Mouse (Mus musculus) megakaryocyte-erythroid progenitor cell, adult 5-6 weeks (primary cell): ENCODE measurements at regions not wholly inside any gene's neighbourhood (a gene's known extent, or its start where the extent isn't known, plus 50 kb on each side); places are given as distances from the start of the nearest gene placed in this dataset.
A peak's percentile ranks its signal among the peaks of the same experiment; 100 is the strongest.

Experiments
- ATAC-seq: replicated peaks from 2 replicates; pipeline ENCODE4 v1.8.0; 2016; ENCODE audit warnings: mild to moderate bottlenecking, inconsistent platforms; ENCODE audit not compliant: severe bottlenecking, poor library complexity, low FRiP score, low TSS enrichment

- no peak for ATAC-seq
These were observed 170.1 kb downstream of the 1700064H15Rik start for GRCm38 (mm10) chr3:19458386-19458785.

- no peak for ATAC-seq
These were observed 171.0 kb downstream of the 1700064H15Rik start for GRCm38 (mm10) chr3:19457431-19457830.

GRCm38 (mm10) chr3:19455838-19456448 is 172.5 kb downstream of the 1700064H15Rik start:
- no peak for ATAC-seq

- ATAC-seq = peak; percentile 79; the same call in 1 of the 2 replicates
These were observed 177.5 kb downstream of the 1700064H15Rik start for GRCm38 (mm10) chr3:19451022-19451421.

DNA sequence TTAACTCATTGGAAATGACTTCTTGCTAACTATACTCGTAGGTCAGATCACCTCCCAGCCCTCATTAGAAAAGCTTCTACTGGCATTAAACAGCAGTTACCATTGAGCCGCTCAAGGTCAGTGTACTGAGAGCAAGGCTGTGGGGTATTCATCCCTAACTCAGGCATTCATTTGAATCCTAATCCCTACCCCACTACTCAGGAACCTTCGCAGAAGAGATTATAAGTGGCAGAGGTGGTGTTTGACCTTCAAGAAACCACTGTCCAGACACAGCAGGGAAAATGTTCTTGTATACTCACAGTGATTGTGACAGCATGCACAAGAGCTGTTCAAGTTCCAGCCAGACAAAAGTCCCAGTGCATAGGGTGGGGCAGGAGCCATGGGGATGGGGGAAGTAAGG is 179.5 kb downstream of the 1700064H15Rik start:
- no peak for ATAC-seq

GRCm38 (mm10) chr3:19448192-19448591 is 180.3 kb downstream of the 1700064H15Rik start:
- ATAC-seq = no peak

DNA sequence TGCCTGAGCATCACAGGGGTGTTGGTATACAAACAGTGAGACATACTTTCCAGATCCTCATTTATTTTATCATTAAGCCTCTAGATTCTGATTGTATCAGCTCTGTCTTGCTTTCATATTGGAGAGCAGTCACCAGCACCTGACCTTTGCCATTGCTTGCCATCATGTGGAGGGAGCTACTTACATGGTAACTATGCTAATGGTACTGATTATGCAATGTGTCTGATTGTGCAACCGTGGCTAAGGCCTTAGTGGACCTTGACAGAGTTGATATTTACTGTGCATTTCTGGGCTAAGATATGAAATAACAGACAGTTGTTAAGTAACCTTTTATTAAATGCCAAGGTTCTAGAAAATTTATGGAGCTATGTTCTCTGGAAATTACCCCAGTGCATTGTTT is 180.7 kb downstream of the 1700064H15Rik start:
- no peak for ATAC-seq

- no peak for ATAC-seq
These were observed 183.6 kb downstream of the 1700064H15Rik start for GRCm38 (mm10) chr3:19444914-19445313.

DNA sequence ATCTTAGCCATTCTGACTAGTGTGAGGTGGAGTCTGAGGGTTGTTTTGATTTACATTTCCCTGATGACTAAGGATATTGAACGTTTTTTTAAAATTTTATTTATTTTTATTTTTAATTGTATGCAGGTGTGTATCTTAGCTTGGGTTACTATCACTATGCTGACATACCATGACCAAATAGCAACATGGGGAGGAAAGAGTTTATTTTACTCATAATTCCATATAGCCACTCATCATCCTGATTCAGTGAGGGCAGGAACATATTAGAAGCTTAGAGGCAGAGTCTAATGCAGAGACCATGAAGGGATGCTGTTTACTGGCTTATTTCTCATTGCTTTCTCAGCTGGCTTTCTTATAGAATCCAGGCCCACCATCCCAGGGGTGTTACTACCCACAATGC is 186.7 kb downstream of the 1700064H15Rik start:
- ATAC-seq = no peak

DNA sequence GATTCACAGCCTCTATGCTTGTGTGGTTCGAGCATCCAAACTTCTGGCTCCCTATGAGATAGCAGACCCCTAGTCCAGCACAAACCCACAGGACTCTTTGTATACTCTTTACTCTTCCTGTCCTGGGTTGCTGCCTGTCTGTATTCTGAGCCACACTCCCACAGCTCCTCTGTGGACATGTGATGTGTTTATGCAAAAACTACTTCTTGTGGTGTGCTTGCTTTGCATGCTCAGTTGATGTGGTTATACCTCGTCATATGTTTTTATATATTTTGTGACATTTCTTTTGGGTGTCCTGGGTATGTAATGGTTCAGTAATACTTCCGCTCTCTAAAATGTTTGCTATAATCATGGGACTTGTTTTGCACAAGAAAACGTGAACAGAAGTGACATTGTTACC is 198.3 kb downstream of the 1700064H15Rik start:
- no peak for ATAC-seq

DNA sequence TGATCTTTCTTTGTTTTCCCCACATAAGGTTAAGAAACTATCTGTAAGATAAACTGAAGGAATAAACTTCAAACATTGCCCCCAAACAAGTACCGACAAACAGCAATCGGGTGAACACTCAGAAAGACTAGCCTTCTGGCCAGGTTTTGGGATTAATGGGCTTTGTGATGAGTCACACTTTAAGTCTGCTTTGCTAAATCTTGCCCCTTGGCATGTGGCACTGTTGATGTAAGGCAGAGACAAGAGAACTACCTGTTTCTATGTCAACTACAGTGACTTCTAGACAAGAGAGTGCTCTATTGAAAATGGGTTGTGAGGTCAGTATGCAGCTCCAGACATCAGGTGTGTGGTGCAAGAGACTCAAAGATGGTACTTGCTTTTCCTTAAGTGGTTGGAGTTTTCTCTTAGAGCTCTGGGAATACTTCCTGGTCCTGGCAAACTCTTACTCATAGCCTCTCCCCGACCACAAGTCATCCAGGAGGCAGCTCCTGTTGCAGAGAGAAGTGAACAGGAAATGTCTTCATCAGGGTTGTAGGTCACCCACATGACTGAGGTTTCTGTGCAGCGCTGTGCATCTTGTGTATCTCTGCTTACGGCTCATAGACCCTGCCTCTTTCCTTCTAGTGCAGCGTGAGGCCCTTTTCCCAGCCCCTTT is 198.9 kb downstream of the 1700064H15Rik start:
- no peak for ATAC-seq

- no peak for ATAC-seq
These were observed 199.5 kb downstream of the 1700064H15Rik start for GRCm38 (mm10) chr3:19429010-19429409.

DNA sequence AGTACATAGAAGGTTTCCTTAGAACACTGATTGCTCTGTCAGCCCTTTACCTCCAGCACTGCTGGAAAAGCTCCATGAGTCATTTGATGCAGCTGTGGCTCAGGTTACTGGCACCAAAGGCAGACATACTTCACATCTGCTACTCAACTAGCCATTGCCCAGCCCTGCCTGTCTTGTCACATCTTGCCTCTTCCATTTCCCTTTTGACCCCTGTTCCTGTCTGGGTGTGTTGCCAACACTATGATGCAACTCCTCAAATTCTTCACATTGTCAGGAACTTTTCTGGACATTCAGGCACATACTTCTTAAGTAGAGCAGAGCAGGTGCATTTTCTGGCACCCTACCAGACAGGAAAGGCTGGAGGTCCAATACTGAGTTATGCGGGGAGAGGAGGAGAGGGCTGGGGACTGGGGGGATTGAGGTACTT is 202.3 kb downstream of the 1700064H15Rik start:
- no peak for ATAC-seq

DNA sequence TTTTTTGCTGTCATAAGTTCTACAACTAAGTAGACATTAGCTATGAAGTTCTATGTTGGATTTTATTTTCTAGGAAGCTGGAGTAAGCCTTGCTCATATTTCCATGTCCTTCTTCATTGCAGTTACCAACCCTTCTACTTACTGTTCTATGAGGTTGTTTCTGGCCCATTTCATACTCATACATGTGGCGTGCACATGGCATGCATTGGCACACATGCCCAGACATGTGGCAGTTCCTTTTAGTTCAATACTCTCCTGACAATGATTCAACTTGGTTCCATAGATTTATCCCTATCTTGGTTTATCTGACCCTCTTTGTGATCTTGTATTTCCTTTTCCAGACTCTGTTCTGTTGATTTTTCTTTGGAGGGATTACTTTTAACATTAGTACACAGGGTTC is 203.2 kb downstream of the 1700064H15Rik start:
- no peak for ATAC-seq

- no peak for ATAC-seq
These were observed 204.1 kb downstream of the 1700064H15Rik start for GRCm38 (mm10) chr3:19424384-19424783.

GRCm38 (mm10) chr3:19421430-19421944 is 207.0 kb downstream of the 1700064H15Rik start:
- no peak for ATAC-seq

DNA sequence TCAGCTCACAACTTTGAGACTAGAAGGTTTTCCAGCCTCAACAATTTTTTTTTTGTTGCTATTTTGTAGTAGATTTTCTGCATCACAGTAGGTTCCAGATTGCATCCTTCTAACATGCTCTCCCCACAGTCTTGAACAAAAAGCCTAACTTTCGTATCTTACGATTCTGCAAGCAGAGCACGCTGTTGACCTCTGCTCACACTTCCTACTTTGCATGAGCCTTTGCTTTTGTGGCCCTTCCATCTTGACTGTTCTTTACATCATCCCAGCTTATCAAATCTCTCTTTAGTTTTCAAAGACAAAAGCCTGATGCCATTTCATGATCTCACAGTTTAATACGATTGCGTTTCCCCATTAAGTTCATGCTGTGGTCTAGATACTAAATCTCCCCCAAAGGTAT is 207.6 kb downstream of the 1700064H15Rik start:
- ATAC-seq = no peak

- ATAC-seq = peak; percentile 47; the same call in 1 of the 2 replicates
These were observed 217.4 kb downstream of the 1700064H15Rik start for GRCm38 (mm10) chr3:19410938-19411515.

DNA sequence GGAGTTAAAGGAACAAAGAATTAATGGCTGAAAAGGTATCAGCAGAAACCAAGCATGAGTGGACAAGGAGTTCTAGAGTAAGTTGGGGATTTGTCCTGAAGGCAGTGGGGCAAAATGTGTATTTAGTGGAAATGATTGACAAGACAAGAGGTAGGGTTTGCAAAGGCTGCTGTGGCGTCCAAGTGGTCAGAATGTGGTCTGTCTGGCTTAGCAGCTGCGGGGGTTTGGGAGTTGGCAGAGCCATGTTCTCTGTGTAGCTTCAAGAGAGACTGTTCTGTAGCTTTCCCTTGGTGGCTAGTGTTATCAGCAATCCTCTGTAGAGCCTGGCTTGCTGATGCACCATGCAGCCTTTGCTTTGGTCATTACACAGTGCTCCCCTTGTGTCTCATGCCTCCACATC is 220.2 kb downstream of the 1700064H15Rik start:
- no peak for ATAC-seq

GRCm38 (mm10) chr3:19407591-19408090 is 220.8 kb downstream of the 1700064H15Rik start:
- no peak for ATAC-seq
